Mouse (Mus musculus) neural tube, embryonic 13.5 days (tissue): ENCODE measurements around the gene C2cd4a. TPM values are rescaled to one million over a fixed set of nuclear protein-coding genes. Genes with fewer than 3 reads are reported as not detected.

Source experiments
- polyA plus RNA-seq: library from polyadenylated mRNA; unstranded; fragments of >200 nt; fragmentation: Nextera tagmentation; extraction: Ambion mirVana; gene quantifications from 2 replicates; pipeline ENCODE4 v1.2.1, GENCODE M21; 2015

C2cd4a gene
- polyA plus RNA-seq, 1 experiment from 2014 or later, result 0.46 TPM

Other genes starting within 250 kb of the C2cd4a start
- 0.53 and 0.73 TPM in 2 replicates for gene C2cd4b, start 72.9 kb downstream of the C2cd4a start, polyA plus RNA-seq
- gene Vps13c, start 8.1 kb upstream of the C2cd4a start, polyA plus RNA-seq, result 8.0 and 9.3 TPM in 2 replicates